Mouse (Mus musculus) kidney, embryonic 14.5 days (tissue): ENCODE measurements around the gene Hrg. TPM values are rescaled to one million over a fixed set of nuclear protein-coding genes. Genes with fewer than 3 reads are reported as not detected.

Experiments used
- polyA plus RNA-seq: library from polyadenylated mRNA; unstranded; fragments of >200 nt; fragmentation: Nextera tagmentation; extraction: Ambion mirVana; gene quantifications from 2 replicates; pipeline ENCODE4 v1.2.1, GENCODE M21; 2014

Gene Hrg
- polyA plus RNA-seq, 1 experiment from 2014 or later, result not detected

Other genes starting within 250 kb of the Hrg start
- 0.26 TPM in 1 of 2 replicates, not detected in the other for gene Crygs, start 139.5 kb upstream of the Hrg start, polyA plus RNA-seq
- 25.3 and 36.0 TPM in 2 replicates for gene Tbccd1, start 93.4 kb upstream of the Hrg start, polyA plus RNA-seq
- gene Dnajb11, start 93.2 kb upstream of the Hrg start, polyA plus RNA-seq, result 73.6 and 112 TPM in 2 replicates
- 0.31 and 1.1 TPM in 2 replicates for gene Ahsg, start 59.8 kb upstream of the Hrg start, polyA plus RNA-seq
- gene Fetub, start 32.7 kb upstream of the Hrg start, polyA plus RNA-seq, result not detected in 2 replicates
- 1.4 and 2.5 TPM in 2 replicates for gene Kng2, start 78.4 kb downstream of the Hrg start, polyA plus RNA-seq
- 0.20 and 0.49 TPM in 2 replicates for gene Kng1, start 106.8 kb downstream of the Hrg start, polyA plus RNA-seq
- 215 and 226 TPM in 2 replicates for gene Eif4a2, start 156.4 kb downstream of the Hrg start, polyA plus RNA-seq
- 146 and 188 TPM in 2 replicates for gene Rfc4, start 176.7 kb downstream of the Hrg start, polyA plus RNA-seq
- not detected in 2 replicates for gene Adipoq, start 195.5 kb downstream of the Hrg start, polyA plus RNA-seq